Mouse (Mus musculus) left cerebral cortex, postnatal 10 days (tissue): ENCODE measurements around the gene Ablim2. TPM values are rescaled to one million over a fixed set of nuclear protein-coding genes. Genes with fewer than 3 reads are reported as not detected.

Experiments used
- DNase-seq, 2 experiments: peaks; one replicate each; pipeline ENCODE4 v3.0.0; 2021 to 2022; ENCODE audit warnings: low spot score in 2 of 2, mixed read lengths in 1 of 2; ENCODE audit errors: extremely low spot score in 1 of 2
- intact Hi-C: fragments of 180-260 bp; cut with DNase I; formaldehyde crosslinking; loops from one replicate; pipeline ENCODE4 v1.15.1; 2025
- total RNA-seq, 2 experiments: library from RNA; stranded (reverse); gene quantifications; 2 replicates each; pipeline ENCODE4 v1.2.3; 2021

Gene Ablim2
- total RNA-seq, 2 experiments from 2014 or later, result 73.1 to 80.7 TPM

GRCm38 (mm10) chr5:35795481-35796048, 37.9 kb downstream of the Ablim2 start:
- intact Hi-C loops, result loop anchor here (2.0 kb wide), 1 partner anchor 61 kb away; no protein-coding TSS in a partner anchor
- peak; percentile 68 to 69 for DNase-seq

GRCm38 (mm10) chr5:35796136-35796535, 38.5 kb downstream of the Ablim2 start:
- intact Hi-C loops, result no loop called here
- DNase-seq, result no peak

GRCm38 (mm10) chr5:35799090-35799489, 41.4 kb downstream of the Ablim2 start:
- DNase-seq, result no peak
- intact Hi-C loops, result no loop called here

GRCm38 (mm10) chr5:35803416-35803815, 45.7 kb downstream of the Ablim2 start:
- intact Hi-C loops, result no loop called here
- DNase-seq, result no peak

- DNase-seq, result no peak
- intact Hi-C loops, result no loop called here
Observed at GRCm38 (mm10) chr5:35804685-35805084, 47.0 kb downstream of the Ablim2 start.

GRCm38 (mm10) chr5:35805209-35805608, 47.5 kb downstream of the Ablim2 start:
- no peak for DNase-seq
- intact Hi-C loops, result no loop called here

- no peak for DNase-seq
Observed at GRCm38 (mm10) chr5:35807018-35807417, 49.3 kb downstream of the Ablim2 start.

GRCm38 (mm10) chr5:35810526-35810925, 52.8 kb downstream of the Ablim2 start:
- intact Hi-C loops, result loop anchor here (5.0 kb wide), 1 partner anchor 47 kb away; no protein-coding TSS in a partner anchor
- DNase-seq, result peak in 1 of 2 experiments; percentile 60

More at GRCm38 (mm10) chr5:35807018-35807417, 49.3 kb downstream of the Ablim2 start:
- intact Hi-C loops, result no loop called here

- intact Hi-C loops, result loop anchor here (5.0 kb wide), 1 partner anchor 46 kb away; no protein-coding TSS in a partner anchor
- no peak for DNase-seq
Observed at GRCm38 (mm10) chr5:35811639-35812295, 54.1 kb downstream of the Ablim2 start.

- DNase-seq, result peak; percentile 58 to 69
- intact Hi-C loops, result loop anchor here (5.0 kb wide), 1 partner anchor 43 kb away; no protein-coding TSS in a partner anchor
Observed at GRCm38 (mm10) chr5:35814334-35814941, 56.8 kb downstream of the Ablim2 start.

GRCm38 (mm10) chr5:35815051-35815450, 57.4 kb downstream of the Ablim2 start:
- intact Hi-C loops, result no loop called here
- DNase-seq, result no peak

GRCm38 (mm10) chr5:35817266-35817665, 59.6 kb downstream of the Ablim2 start:
- intact Hi-C loops, result no loop called here

GRCm38 (mm10) chr5:35817882-35818281, 60.2 kb downstream of the Ablim2 start:
- no peak for DNase-seq
- intact Hi-C loops, result no loop called here

More at GRCm38 (mm10) chr5:35817266-35817665, 59.6 kb downstream of the Ablim2 start:
- no peak for DNase-seq

GRCm38 (mm10) chr5:35822721-35823120, 65.0 kb downstream of the Ablim2 start:
- no peak for DNase-seq
- intact Hi-C loops, result no loop called here

- DNase-seq, result no peak
- intact Hi-C loops, result no loop called here
Observed at GRCm38 (mm10) chr5:35826465-35826864, 68.8 kb downstream of the Ablim2 start.

GRCm38 (mm10) chr5:35827075-35827474, 69.4 kb downstream of the Ablim2 start:
- intact Hi-C loops, result no loop called here

GRCm38 (mm10) chr5:35827856-35828255, 70.2 kb downstream of the Ablim2 start:
- DNase-seq, result no peak
- intact Hi-C loops, result no loop called here

More at GRCm38 (mm10) chr5:35827075-35827474, 69.4 kb downstream of the Ablim2 start:
- DNase-seq, result peak in 1 of 2 experiments; percentile 45

GRCm38 (mm10) chr5:35830101-35830500, 72.4 kb downstream of the Ablim2 start:
- intact Hi-C loops, result no loop called here
- peak; percentile 56 to 62 for DNase-seq

GRCm38 (mm10) chr5:35833881-35834280, 76.2 kb downstream of the Ablim2 start:
- intact Hi-C loops, result no loop called here
- DNase-seq, result no peak

GRCm38 (mm10) chr5:35836992-35837391, 79.3 kb downstream of the Ablim2 start:
- intact Hi-C loops, result no loop called here
- DNase-seq, result no peak
